Mouse (Mus musculus) brain, embryonic 14.5 days (tissue): Measurements from ENCODE around the gene Cd34.

Experiments
- CTCF ChIP-seq: fragments of 200-500 bp; IDR thresholded peaks from 2 replicates; pipeline ENCODE4 v1.5.1; 2012; ENCODE audit warnings: inconsistent platforms, mild to moderate bottlenecking, moderate library complexity, borderline replicate concordance; ENCODE audit not compliant: insufficient read depth, insufficient read length; ENCODE audit errors: extremely low read depth
- POLR2A ChIP-seq: fragments of 200-500 bp; IDR thresholded peaks from 2 replicates; pipeline ENCODE4 v1.6.1; 2012; ENCODE audit warnings: mild to moderate bottlenecking, inconsistent platforms, borderline replicate concordance; ENCODE audit not compliant: poor library complexity, insufficient read depth, insufficient read length, severe bottlenecking; ENCODE audit errors: extremely low read depth

DNA sequence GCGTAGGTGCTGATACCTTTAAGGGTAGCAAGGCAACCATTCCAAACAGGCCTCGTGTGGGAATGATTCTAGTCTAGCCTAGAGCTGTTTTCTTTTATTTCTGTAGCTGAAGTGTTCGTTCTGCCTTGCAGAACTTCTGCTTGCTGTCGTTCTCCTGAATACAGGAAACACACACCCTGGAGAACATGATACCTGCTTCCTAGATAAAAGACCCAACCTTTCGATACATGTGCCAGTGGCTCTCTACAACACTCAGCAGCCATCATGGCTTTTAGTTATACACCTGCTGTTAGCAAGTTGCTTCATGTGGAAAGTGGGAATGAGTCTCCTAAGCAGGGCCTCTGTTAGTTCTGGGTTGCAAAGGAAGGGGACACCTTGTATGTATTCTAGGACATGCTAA lies 55.6 kb downstream of the Cd34 start:
- TF ChIP-seq CTCF (no peak), POLR2A (no peak)
